Mouse (Mus musculus) retina, postnatal 7 days (tissue): ENCODE results near the gene Abhd12.
"Not testable (repeated sequence)": the region's sequence is repeated elsewhere in the genome, so short reads cannot be mapped to it uniquely, and the experiment has no call there.

Experiments
- DNase-seq: peaks from one replicate; pipeline ENCODE4 v3.0.0-alpha.2; 2012; ENCODE audit warnings: low read depth, low spot score

The Abhd12 gene

DNA sequence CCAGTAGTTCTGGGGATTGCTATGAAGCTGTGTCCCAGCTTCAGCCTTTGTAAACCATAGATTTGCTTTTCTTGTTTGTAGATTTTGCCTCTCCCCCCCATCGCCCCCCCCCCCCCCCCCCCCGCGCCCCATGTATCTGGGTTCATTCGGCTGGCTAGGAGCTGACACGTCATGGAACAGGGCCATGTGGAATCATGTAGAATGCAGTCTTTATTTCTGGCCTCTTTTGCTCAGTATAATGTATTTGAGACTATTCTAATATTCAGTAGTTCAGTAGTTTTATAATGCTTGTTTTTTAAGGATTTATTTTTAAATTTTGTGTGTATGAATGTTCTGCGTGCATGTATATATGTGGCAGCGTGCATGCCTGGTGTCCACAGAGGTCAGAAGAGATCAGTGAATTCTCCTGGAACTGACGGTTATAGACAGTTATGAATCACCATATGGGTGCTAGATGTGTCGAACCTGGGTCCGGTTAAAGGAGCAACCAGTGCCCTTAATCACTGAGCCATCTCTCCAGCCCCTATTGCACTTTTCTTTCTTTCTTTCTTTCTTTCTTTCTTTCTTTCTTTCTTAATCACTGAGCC lies 5.8 kb upstream of the Abhd12 start:
- no peak for DNase-seq

DNA sequence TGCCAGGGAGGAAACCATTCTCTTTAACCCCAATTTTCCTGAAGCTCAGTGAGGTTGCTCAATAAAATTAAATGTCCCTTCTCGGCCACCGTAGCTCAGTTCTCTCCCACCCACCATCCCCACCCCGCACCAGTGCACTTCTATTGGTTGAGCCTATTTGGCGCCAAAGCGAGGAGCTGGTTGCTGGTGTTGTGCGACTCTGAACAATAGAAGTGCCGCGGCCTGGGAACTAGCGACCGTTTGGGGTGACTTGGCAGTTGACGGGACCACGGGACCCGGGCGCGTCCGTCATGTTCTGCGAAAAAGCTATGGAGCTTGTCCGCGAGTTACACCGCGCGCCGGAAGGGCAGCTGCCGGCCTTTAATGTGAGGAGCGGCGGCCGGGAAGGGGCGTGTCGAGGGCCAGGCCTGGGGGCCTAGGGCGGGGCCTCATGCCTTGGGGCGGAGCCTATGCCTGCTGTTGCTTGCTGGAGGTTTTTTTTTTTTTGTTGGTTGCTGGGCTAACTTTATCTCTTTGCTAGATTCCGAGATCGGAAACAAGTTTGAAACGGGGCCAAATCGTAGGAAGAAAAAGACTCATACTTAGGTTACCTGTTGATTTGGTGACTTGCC lies 5.0 kb upstream of the Abhd12 start:
- DNase-seq, result peak; percentile 90

DNA sequence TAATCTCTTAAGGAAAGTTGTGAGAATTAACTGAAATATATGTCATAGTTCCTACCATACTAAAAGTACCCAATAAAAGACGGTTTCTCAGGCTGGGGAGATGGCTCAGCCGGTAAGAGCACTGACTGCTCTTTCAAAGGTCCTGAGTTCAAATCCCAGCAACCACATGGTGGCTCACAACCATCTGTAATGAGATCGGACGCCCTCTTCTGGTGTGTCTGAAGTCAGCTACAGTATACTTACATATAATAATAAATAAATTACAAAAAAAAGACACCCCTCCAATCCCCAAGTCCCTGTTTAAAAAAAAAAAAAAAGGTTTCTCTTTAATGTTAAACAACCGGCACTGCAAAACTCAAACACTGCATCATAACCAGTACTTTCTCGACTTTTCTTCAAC lies 4.3 kb upstream of the Abhd12 start:
- not testable (repeated sequence) for DNase-seq

DNA sequence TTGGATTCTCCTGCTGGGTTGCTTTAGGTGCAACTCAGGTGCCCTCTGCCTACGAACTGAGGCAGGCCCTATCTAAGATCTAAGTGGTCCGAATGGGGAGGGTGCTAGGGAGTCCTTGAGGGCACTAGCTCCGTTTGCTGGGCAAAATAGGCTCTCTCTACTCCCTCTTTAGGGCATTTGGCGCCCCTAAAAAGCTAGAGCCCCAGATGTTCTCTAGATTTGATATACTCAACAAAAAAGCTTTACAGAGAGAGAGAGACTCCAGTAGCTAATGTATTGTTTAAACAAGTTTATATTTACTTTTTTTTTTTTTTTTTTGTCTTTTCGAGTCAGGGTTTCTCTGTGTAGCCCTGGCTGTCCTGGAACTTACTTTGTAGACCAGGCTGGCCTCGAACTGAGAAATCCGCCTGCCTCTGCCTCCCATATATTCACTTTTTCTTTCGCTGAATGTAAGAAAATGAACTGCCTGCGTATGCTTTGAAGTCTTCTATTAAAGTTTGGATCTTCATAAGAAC lies 452 bp upstream of the Abhd12 start, which contains the start of gene Gins1:
Gene Gins1, plus strand, starts transcription at position 465 of the 515 bp plus-strand sequence.
- DNase-seq, result no peak

DNA sequence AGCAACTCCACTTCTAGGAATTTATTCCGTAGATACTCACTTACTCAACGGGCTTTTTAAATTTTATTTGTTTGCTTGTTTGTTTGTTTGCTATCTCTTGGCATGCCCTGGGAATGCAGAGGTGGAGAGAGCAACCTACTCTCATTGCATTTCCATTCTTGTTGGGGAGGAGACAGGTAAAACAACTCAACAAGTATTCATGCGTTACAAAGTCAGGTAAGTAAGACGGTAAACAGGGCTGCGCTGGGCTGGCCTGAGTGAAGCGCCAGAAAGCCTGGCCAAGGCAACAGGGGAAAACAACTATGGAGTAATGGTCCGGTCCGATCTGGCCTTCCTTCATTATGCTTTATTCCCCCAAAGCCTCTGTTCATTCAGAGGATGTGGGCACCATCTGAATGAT lies 2.2 kb downstream of the Abhd12 start:
- no peak for DNase-seq

DNA sequence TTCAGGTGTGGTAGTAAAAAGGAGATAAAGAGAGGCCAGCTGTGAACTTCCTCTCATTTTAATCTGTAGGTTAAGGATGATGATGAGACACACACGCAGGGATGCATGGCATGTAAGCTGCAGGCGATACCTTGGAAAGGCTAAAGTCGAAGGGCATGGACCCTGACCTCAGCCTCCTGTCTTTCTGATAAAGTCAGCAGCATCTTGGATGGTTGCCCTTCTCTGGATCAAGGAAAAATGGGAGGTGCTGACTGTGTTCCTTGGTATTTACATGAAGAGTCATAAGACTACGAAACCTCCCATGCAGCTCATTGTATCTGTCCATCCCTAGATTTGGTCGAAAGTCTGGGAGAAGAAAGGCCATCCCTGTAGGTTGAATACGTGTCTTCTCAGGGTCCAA lies 4.2 kb downstream of the Abhd12 start:
- DNase-seq, result no peak

DNA sequence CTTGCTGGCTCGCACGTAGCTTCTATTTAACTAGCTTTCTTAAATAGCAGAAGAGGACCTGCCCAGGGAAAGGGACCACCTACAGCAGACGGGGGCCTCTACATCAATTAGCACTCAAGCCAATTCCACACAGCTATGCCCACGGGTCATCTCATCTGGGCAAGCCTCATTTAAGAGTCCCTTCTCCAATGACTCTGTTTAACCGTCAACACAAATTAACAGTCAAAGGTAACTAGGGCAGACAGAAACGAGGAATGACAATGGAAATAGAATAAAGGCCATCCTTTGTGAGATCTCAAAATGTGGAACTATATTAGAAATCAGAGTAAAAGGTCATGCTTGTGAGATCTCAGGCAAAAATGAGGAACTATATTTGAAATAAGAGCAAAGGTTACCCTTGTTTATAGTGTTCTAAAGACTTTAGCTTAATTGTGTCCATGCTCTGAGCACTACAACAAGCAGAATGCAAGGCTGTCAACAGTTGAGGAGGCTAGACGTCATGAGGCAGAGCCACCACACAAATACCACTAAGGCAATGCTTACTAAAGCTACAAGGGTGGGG lies 8.8 kb downstream of the Abhd12 start:
- no peak for DNase-seq

DNA sequence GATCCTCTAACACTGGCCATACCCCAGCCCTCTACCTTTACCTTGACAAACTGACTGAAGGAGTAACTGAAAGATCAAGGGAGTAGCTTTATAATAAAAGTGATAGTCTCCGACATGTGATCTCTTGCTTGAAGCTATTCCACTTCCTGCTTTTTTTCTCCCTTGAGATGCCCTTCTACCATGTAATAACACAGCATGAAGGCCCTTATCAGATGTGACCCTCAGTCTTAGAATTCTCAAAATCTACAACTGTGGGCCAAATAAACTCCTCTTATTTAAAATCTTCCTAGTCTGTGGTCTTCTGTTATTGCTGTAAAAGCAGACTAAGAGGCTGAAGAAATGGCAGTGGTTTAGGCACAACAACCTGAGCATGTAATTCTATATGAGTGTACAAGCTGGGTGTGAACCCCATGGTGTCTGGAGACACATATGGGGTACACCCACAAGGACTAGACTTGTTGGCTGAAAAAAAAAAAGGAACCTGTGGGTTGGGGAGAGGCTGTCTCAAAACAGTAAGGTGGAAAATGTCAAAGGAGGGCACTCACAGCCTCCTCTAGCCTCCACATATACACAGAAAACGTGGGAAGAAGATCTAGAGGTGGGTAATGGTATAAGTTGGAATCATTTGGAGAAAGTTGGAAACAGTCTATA lies 9.8 kb downstream of the Abhd12 start:
- DNase-seq, result no peak

DNA sequence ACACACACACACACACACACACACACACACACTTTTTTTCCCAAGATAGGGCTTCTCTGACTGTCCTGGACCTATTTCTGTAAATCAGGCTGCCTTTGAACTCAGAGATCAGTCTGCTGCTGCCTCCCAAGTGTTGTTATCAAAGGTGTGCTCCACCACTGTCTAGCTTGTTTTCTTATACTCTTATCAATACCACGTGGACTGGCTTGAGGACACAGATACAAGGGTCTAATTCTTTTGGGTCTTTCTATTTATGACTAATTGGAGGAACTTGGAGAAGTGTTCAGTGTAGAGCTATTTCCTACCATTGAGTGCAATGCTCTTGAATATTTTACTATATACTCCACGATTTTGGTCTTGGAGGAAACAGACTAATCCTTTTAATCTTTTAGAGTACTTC lies 17.2 kb downstream of the Abhd12 start:
- DNase-seq, result no peak

DNA sequence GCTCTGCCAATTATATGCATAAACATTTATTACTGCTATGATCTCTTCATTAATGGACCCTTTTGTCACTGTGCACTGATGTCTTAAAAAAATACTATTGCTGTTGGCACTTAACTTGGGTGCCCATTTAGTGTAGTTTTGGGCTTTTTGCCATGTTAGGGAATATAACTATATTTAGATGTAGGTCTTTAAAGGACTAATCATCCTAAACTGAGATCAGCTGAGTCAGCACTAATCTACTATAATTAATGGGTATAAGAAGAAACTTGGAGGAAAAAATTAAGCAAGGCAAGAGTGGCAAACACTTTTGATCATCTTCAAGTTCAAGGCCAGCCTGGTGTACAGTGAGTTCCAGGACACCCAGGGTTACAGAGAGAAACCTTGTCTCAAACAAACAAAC lies 18.2 kb downstream of the Abhd12 start:
- DNase-seq, result no peak

DNA sequence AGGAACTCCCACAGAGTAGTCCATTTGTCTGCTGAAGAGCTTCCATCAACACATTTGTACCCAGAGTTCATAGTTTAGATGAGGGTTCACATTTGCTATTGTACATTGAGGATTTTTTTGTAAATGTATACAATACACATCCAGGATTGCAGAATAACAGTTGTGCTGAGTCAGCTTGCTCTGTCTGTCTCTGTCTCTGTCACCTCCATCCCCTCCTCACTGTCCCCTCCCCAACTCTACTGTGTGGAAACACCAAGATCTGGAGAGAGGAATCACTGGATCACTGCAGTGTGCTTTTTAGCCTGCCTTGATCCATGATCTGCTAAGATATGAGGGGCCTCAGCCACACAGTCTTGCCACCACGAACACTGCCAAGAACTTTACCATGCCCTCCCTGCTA lies 18.7 kb downstream of the Abhd12 start:
- no peak for DNase-seq

DNA sequence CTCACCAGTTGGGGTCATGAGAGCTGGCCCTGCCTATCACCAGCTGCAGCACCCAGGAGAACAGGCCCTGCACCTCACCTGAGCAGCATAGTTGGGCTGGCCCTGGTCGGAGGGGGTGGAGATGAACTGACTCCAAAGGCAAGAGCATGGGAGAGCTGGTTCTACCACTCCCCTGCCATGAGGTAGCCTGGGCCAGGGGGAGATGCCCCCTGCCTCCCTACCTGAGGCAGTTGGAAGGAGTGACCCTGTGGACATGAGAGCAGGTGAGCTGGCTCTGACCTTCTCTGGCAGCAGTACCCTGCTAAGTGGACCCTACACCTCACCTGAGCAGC lies 19.8 kb downstream of the Abhd12 start:
- DNase-seq, result no peak

DNA sequence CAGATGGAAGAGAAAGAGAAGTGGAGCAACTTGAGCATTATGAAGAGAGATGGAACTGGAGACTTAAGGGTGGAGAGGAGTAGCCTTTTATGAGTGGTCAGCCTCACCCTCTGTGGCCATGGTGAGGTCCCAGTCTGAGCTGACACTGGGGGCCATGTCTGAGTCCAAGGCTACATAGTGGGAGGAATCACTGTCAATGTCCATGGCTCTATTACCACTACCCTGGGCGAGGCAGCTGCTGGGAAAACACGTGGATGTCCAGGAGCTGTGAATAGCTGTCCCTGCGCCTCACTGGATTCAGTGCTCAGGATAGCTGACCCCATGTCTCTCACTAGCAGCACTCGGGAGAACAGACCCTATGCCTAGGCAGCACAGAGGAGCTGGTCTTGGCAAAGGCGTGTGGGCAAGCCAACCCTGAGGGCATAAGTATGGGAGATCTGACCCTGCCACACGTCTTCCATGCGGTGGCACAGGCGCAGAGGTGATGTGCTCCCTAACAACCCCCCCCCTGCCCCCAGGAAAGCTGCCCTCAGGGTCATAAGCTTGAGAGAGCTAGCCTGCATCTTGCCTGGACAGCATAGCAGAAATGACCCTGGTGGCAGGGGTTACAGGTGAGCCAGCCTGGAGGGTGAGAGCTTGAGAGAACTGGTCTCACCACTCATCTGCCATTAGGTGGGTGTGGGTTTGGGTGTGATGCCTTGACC lies 20.3 kb downstream of the Abhd12 start:
- DNase-seq, result no peak

DNA sequence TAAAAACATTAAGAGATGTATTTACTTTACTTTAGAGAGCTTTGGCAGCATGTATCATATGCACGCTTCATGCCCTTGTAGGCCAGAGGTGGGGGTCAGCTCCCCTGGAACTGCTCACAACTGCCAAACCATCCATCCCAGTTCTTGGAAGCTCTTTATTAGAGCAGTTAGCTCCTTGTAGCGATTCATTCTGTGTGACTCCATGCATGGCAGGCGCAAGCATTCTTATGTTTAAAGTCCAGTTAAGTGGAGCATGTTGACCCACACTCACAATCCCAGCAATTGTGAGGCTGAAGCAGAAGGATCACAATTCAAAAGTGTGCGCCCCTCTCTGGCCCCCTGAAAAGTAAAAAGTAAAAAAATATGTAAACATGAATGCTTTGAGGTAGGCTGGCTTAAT lies 27.0 kb downstream of the Abhd12 start:
- no peak for DNase-seq

DNA sequence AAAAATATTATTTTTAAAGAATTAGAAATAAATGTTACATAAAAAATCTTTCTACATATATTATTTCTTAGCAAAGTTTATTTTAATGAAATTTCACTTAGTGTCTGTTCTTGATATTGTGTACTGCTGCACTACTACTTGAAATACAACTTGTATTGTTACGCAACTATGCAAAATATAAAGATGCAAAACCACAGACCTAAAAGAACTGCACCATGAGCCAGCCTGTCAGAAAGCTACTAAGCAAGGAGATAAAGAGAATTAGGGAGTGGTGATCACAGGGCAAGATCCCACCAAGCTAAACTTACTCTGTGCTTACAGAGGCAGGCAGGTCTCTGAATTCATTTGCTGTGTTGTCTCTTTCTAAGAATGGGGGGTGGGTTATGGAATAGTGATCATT lies 29.3 kb downstream of the Abhd12 start:
- no peak for DNase-seq

DNA sequence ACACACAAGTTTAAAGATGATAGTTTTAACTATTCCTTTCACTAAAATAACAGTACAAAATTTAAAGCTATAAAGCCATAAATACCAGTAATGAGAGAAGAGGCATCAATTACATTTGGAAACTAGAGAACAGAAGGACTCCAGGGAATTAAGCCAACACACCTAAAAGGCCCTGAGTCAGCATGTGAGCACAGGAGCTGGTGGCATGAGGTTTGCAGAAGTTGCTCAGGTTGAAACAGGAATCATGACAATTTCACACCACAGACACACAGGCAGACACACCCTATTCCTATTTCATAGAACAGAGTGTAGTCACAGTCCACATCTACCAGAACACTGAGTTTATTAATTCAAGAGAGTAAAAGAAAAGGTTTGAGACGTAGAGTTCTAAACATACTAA lies 30.0 kb downstream of the Abhd12 start:
- no peak for DNase-seq

DNA sequence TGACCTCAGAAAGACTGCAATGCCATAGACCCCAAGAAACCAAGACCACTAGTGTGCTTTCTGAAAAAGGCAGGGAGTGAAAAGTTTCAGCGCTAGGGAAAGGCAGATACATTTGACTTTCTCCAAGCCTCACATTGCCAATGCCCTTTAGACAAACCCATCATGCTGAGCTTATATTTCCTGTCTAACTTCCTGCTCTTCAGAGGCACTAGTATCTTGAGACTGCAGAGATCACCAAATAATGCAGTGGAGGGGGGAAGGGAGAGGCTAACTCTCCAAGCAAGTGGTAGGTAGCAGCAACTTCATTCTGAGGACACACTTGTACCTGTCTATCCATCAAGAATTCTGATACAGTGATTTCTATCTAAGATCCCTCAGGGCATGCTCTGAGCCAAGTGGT lies 35.1 kb downstream of the Abhd12 start:
- DNase-seq, result no peak

DNA sequence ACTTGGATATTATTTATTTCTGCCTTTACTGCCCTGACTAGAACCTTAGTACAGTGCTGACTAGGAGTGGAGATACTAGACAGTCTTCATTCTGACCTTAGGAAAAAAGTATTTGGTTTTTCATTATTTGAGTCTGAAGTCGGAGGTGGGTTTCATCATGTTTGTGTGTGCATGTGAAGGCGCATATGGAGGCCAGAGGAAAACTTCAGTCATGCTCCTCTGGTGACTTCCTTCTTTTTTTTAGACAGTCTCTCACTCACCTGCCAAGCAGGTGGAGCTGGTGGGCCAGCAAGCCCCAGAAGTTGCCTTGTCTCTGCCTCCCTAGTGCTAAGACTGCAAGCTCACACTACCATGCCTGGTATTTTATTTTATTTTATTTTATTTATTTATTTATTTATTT lies 37.5 kb downstream of the Abhd12 start:
- no peak for DNase-seq

DNA sequence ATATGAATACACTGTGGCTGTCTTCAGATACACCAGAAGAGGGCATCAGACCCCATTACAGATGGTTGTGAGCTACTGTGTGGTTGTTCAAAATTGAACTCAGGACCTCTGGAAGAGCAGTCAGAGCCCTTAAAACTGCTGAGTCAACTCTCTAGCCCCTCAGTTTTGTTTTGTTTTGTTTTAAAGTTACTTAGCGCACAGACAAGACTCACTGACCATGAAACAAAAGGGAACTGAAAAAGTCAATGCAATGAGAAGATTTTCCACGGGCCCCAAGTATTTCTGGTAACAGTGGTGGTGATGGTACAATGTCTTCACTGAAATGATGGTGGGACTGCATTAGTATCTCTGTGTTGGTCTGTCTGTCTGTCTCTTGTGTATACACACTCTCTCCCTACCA lies 43.4 kb downstream of the Abhd12 start:
- DNase-seq, result no peak

DNA sequence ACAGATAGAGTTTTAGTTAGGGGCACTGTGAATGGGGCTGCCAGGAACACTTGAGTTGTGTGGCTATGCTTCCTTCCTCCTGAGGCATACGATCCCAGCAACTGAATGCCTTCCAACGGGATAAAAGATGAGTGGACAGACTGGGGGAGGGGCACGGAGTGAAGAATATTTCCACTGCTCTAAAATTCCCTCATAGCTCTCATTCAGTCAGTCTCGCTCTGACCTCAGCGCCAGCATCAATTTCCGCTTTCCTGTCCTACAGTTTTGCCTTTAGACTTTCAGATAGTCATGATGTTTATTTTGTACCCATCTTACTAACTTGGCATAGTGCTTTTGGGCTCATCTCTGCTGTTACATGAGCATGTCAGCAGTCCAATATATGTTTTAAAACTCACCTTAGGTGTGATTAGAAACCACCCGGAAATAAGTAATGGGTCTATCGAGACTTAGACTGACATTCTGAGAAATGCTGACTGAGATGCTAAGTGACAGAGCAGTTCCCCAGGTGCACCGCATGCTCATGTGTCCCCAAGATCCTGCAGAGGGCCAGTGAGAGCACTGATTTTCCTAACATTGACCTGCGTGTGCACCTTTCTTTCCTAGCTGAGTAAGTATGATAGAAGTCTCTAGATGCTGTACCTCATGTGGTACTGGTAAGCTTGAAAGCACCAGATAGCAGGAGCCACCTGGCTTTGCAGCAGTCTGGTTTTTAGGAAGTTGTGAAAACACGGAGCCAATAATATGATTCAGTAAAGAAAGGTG lies 44.7 kb downstream of the Abhd12 start:
- no peak for DNase-seq

DNA sequence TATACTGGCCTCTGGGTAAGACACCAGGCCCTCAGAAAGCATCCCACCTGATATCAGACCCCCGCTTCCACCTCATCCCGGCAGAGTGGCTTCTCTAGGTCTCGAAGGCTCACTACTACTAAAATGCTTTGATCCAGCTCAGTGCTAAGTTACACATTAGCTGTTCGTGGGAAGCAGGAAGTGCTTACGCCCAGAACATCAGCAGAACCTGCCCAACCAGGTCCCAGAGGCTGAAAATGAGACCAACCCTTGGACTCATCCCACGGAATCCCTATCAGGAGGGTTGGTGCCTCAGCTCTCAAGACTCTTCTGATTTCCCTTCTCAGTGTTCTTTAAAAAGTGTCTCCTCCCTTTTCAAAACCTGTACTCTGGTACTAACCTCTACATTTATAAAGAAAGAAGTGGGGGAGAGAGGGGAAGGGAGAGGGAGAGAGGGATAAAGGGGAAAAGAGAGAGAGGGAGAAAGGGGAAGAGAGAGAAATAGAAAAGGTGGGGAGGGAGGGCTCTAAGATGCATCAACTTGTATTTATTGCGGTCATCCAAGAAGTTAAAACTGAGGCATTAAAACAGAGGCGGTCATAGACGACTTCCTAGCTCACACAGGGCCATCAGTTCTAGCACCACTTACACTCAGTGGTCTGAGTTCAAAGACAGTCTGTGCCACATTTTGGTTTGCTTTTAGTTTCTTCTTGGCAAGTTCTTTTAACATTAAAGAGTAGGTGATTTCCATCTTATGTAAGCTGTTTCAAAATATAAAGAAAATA lies 45.6 kb downstream of the Abhd12 start:
- no peak for DNase-seq
